Mouse (Mus musculus) heart, adult 2 months (tissue): Measurements from ENCODE around the gene Slc30a2. TPM values are rescaled to one million over a fixed set of nuclear protein-coding genes. Genes with fewer than 3 reads are reported as not detected.
A peak's percentile ranks its signal among the peaks of the same experiment; 100 is the strongest.

ENCODE experiments used
- DNase-seq, 2 experiments: peaks; one replicate each; pipeline ENCODE4 v3.0.0; 2021
- H3K27ac ChIP-seq: fragments of 200-600 bp; 2 replicates; pipeline ENCODE4 v1.8.1; 2022
- H3K27me3 ChIP-seq: fragments of 200-500 bp; 2 replicates; pipeline ENCODE4 v1.6.1; 2012; ENCODE audit warnings: mild to moderate bottlenecking, low read length, inconsistent platforms, mixed read lengths; ENCODE audit not compliant: control insufficient read depth, insufficient read depth
- H3K36me3 ChIP-seq: fragments of 200-500 bp; 2 replicates; pipeline ENCODE4 v1.6.1; 2012; ENCODE audit warnings: low read length, inconsistent platforms; ENCODE audit not compliant: control insufficient read depth, insufficient read depth
- H3K4me1 ChIP-seq: fragments of 200-500 bp; 2 replicates; pipeline ENCODE4 v1.6.1; 2011; ENCODE audit warnings: low read length; ENCODE audit not compliant: control insufficient read depth, insufficient read depth
- H3K4me3 ChIP-seq: fragments of 200-600 bp; 2 replicates; pipeline ENCODE4 v1.8.1; 2022
- H3K79me2 ChIP-seq: fragments of 200-500 bp; replicated peaks from 2 replicates; pipeline ENCODE4 v1.6.1; 2012; ENCODE audit warnings: mild to moderate bottlenecking, inconsistent platforms, low read length, moderate library complexity, mixed read lengths; ENCODE audit not compliant: control insufficient read depth, insufficient read depth
- H3K9ac ChIP-seq: fragments of 200-500 bp; 2 replicates; pipeline ENCODE4 v1.6.1; 2012; ENCODE audit warnings: low read depth, mild to moderate bottlenecking, control low read depth, inconsistent platforms, low read length, mixed read lengths
- CTCF ChIP-seq: fragments of 200-600 bp; IDR thresholded peaks from 2 replicates; pipeline ENCODE4 v1.8.1; 2022; ENCODE audit warnings: antibody characterized with exemption, mild to moderate bottlenecking, moderate library complexity
- EP300 ChIP-seq: fragments of 200-500 bp; IDR thresholded peaks from 2 replicates; pipeline ENCODE4 v1.6.1; 2011; ENCODE audit warnings: low read depth, low read length, control low read depth; ENCODE audit not compliant: insufficient read depth
- POLR2A ChIP-seq: fragments of 200-500 bp; IDR thresholded peaks from 2 replicates; pipeline ENCODE4 v1.6.1; 2011; ENCODE audit warnings: mild to moderate bottlenecking, low read depth, low read length, control low read depth; ENCODE audit not compliant: insufficient read depth
- whole genome bisulfite sequencing: fragments of 180-500 bp; shearing (Covaris S2); methylation state at CpG from one replicate; pipeline ENCODE4 v1.1.7; 2018; 5-methylcytosine and 5-hydroxymethylcytosine counted together
- intact Hi-C: fragments of 180-260 bp; cut with DNase I; formaldehyde crosslinking; loops from one replicate; pipeline ENCODE4 v1.15.1; 2025
- polyA plus RNA-seq: library from polyadenylated mRNA; depleted of rRNA; stranded (reverse); fragments of >200 nt; gene quantifications from 2 replicates; pipeline ENCODE4 v1.2.3, GENCODE M21; 2012; rRNA removed
- total RNA-seq, 2 experiments: library from RNA; stranded (reverse); gene quantifications; 2 replicates each; pipeline ENCODE4 v1.2.3; 2021

Slc30a2 gene
- total and polyA plus RNA-seq, 3 experiments: 0.12 to 0.65 (median 0.45) TPM

GRCm38 (mm10) chr4:134397732-134398131 lies 54.8 kb downstream of the Slc30a2 start:
- H3K27ac ChIP-seq: peak overlapping the region; percentile 77
- H3K79me2 ChIP-seq: no peaks in the 10 kb centered on the region
- no peak for DNase-seq
- no peaks in the 10 kb centered on the region for H3K36me3 ChIP-seq
- H3K27me3 ChIP-seq: no peaks in the 10 kb centered on the region
- WGBS: 85% methylated on average over 9 of the region's 9 CpGs
- TF ChIP-seq POLR2A (no peak), EP300 (no peak), CTCF (no peak)
- H3K4me1 ChIP-seq: peaks cover 5% of the 10 kb centered on the region
- no peak overlapping the region for H3K4me3 ChIP-seq
- H3K9ac ChIP-seq: no peak overlapping the region
- intact Hi-C loops: loop anchor here (2.0 kb wide), 1 partner anchor 71 kb away; the partner anchor contains the start of gene Stmn1

GRCm38 (mm10) chr4:134400206-134400605 lies 57.2 kb downstream of the Slc30a2 start:
- 52% methylated on average over 5 of the region's 5 CpGs for WGBS
- Histone ChIP-seq H3K79me2 (no peaks in the 10 kb centered on the region), H3K4me1 (peaks cover 7% of the 10 kb centered on the region), H3K36me3 (no peaks in the 10 kb centered on the region), H3K27me3 (no peaks in the 10 kb centered on the region), H3K4me3 (no peak overlapping the region), H3K9ac (no peak overlapping the region), H3K27ac (no peak overlapping the region)
- intact Hi-C loops: no loop called here
- no peak for DNase-seq
- TF ChIP-seq EP300 (no peak), POLR2A (no peak), CTCF (no peak)

DNA sequence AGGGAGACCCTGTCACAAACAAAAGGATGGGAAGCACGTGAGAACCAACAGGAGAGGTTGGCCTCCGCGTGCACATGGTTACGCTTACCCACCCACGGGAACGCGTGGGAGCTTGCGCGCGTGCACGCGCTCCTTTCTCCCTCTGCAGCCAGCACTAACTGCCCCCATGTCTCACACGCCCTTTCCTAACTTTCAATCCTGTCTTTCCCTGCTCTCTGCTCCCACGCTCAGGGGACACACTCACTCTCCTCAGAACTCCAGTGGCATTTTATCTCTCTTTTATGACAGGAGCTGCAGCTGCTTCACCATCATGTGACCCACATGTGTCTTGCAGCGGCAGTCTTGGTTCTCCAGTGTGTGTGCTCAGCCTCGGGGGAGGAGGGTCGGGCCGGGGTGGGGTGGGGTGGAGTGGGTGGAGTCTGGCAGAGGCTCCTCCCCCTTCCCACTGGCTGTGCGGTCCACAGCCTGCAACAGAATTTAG lies 58.2 kb downstream of the Slc30a2 start:
- TF ChIP-seq EP300 (peak; percentile 56; the same call in 1 of the 2 replicates), POLR2A (no peak; the same call in none of the 2 replicates), CTCF (no peak)
- intact Hi-C loops: no loop called here

GRCm38 (mm10) chr4:134401856-134402570 lies 59.0 kb downstream of the Slc30a2 start:
- no peak overlapping the region; the same call in 1 of the 2 replicates for H3K27ac ChIP-seq
- H3K36me3 ChIP-seq: no peaks in the 10 kb centered on the region
- H3K79me2 ChIP-seq: no peaks in the 10 kb centered on the region
- H3K4me3 ChIP-seq: no peak overlapping the region
- DNase-seq: no peak
- no peak overlapping the region for H3K9ac ChIP-seq
- 52% methylated on average over 16 of the region's 16 CpGs for WGBS
- TF ChIP-seq POLR2A (no peak), CTCF (no peak), EP300 (no peak)
- peaks cover 7% of the 10 kb centered on the region for H3K4me1 ChIP-seq
- intact Hi-C loops: no loop called here
- no peaks in the 10 kb centered on the region for H3K27me3 ChIP-seq

More for the DNA sequence above, 58.2 kb downstream of the Slc30a2 start:
- DNase-seq: peak; percentile 60 to 74
- H3K27me3 ChIP-seq: no peaks in the 10 kb centered on the region
- no peak overlapping the region for H3K9ac ChIP-seq
- 3% methylated on average over 19 of the region's 19 CpGs for WGBS
- peaks cover 7% of the 10 kb centered on the region for H3K4me1 ChIP-seq
- H3K79me2 ChIP-seq: no peaks in the 10 kb centered on the region
- no peak overlapping the region for H3K27ac ChIP-seq
- peak overlapping the region; percentile 12; the same call in 1 of the 2 replicates for H3K4me3 ChIP-seq
- H3K36me3 ChIP-seq: no peaks in the 10 kb centered on the region

DNA sequence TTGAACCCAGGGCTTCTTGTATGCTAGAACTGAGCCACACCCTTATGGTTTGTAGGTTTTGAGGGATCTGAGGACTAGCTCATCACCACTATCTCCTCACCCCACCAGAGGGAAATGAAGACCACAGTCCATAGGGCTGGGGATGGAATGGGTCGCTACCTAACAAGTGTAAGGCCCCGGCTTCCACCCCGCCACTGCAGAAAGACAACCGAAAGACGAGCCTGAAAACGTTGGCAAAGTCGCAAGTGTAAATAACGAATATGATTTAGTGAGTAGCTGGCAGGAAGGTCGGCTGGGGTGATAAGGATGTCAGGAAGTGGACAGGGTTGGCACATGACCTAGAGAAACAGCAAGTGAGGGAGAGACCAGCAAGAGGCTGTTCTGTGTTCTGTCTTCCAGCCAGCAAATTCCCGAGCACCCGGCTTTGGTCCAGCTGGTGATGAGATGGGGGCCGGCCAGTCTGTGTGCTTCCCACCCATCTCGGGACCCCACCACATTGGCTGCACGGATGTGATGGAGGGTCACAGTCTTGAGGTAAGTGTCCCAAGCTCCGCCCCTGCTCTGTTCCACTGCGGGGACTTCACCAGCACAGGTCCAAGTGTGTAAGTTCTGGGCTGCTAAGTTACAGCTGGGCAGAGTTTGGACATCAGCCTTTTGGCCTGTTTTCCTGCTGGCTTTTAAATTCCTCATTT lies 59.7 kb downstream of the Slc30a2 start:
- Histone ChIP-seq H3K9ac (no peak overlapping the region), H3K4me1 (peaks cover 7% of the 10 kb centered on the region), H3K27me3 (no peaks in the 10 kb centered on the region), H3K27ac (peak overlapping the region; percentile 17; the same call in 1 of the 2 replicates), H3K36me3 (no peaks in the 10 kb centered on the region), H3K79me2 (no peaks in the 10 kb centered on the region), H3K4me3 (no peak overlapping the region)
- no peak for TF ChIP-seq CTCF
- no peak for TF ChIP-seq POLR2A
- no peak for TF ChIP-seq EP300
- 16% methylated on average over 16 of the region's 16 CpGs for WGBS
- peak; percentile 66 to 77 for DNase-seq
- intact Hi-C loops: no loop called here

DNA sequence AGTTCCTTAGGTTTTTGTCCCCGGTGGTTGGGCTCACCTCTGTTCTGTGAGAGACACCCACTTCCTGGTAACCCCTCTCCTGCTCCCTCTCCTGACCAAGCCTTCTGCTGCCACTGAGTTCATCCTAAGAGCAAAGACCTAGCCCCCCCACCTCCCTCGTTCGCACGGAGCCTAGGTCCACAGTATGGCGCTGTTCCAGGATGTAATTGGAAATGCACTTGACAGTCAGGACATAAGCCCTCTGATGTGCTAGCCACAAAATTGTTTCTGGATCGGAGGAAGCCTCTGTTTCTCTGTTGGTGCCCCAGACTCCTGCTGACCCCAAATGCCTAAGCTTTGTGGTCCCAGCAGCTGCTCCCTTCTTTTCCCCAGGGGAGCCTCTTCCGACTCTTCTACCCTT lies 60.7 kb downstream of the Slc30a2 start:
- no peak for DNase-seq
- H3K4me3 ChIP-seq: no peak overlapping the region
- H3K27ac ChIP-seq: no peak overlapping the region
- peaks cover 7% of the 10 kb centered on the region for H3K4me1 ChIP-seq
- 43% methylated on average over 7 of the region's 7 CpGs for WGBS
- intact Hi-C loops: no loop called here
- TF ChIP-seq CTCF: no peak
- TF ChIP-seq POLR2A: no peak
- no peak for TF ChIP-seq EP300
- H3K36me3 ChIP-seq: no peaks in the 10 kb centered on the region
- no peaks in the 10 kb centered on the region for H3K79me2 ChIP-seq
- H3K27me3 ChIP-seq: no peaks in the 10 kb centered on the region
- no peak overlapping the region for H3K9ac ChIP-seq

Other genes with a start within 250 kb of the Slc30a2 start
- 1 to 10 TPM; 4.1 to 5.8 TPM for gene Cd52, start 248.1 kb upstream of the Slc30a2 start, total RNA-seq
- 9.0 and 19.2 TPM in 2 replicates for gene Cd52, start 248.1 kb upstream of the Slc30a2 start, polyA plus RNA-seq
- 1 to 10 TPM; 1.6 to 2.1 TPM for gene Ubxn11, start 240.6 kb upstream of the Slc30a2 start, total RNA-seq
- 3.3 and 6.9 TPM in 2 replicates for gene Ubxn11, start 240.6 kb upstream of the Slc30a2 start, polyA plus RNA-seq
- gene Sh3bgrl3, start 214.4 kb upstream of the Slc30a2 start, total RNA-seq: 10 to 100 TPM; 34.3 to 45.7 TPM
- gene Sh3bgrl3, start 214.4 kb upstream of the Slc30a2 start, polyA plus RNA-seq: 98.9 and 139 TPM in 2 replicates
- gene Cep85, start 156.1 kb upstream of the Slc30a2 start, total RNA-seq: 10 to 100 TPM; 54.4 to 63.2 TPM
- 52.2 and 73.7 TPM in 2 replicates for gene Cep85, start 156.1 kb upstream of the Slc30a2 start, polyA plus RNA-seq
- gene Gm7534, start 140.2 kb upstream of the Slc30a2 start, total RNA-seq: not detected
- gene Gm7534, start 140.2 kb upstream of the Slc30a2 start, polyA plus RNA-seq: not detected in 2 replicates
- not detected for gene Catsper4, start 115.8 kb upstream of the Slc30a2 start, total RNA-seq
- not detected in 2 replicates for gene Catsper4, start 115.8 kb upstream of the Slc30a2 start, polyA plus RNA-seq
- gene Cnksr1, start 104.8 kb upstream of the Slc30a2 start, total RNA-seq: 1 to 10 TPM; 4.1 to 6.7 TPM
- 3.3 and 4.4 TPM in 2 replicates for gene Cnksr1, start 104.8 kb upstream of the Slc30a2 start, polyA plus RNA-seq
- not detected for gene E130218I03Rik, start 99.5 kb upstream of the Slc30a2 start, total RNA-seq
- gene E130218I03Rik, start 99.5 kb upstream of the Slc30a2 start, polyA plus RNA-seq: not detected in 2 replicates
- 1 to 10 TPM; 3.3 to 4.3 TPM for gene Zfp593, start 97.6 kb upstream of the Slc30a2 start, total RNA-seq
- 2.8 and 2.9 TPM in 2 replicates for gene Zfp593, start 97.6 kb upstream of the Slc30a2 start, polyA plus RNA-seq
- gene Gm30191, start 96.2 kb upstream of the Slc30a2 start, total RNA-seq: not detected
- not detected in 2 replicates for gene Gm30191, start 96.2 kb upstream of the Slc30a2 start, polyA plus RNA-seq
- gene Grrp1, start 89.1 kb upstream of the Slc30a2 start, total RNA-seq: 1 to 10 TPM; 5.2 to 5.7 TPM
- gene Grrp1, start 89.1 kb upstream of the Slc30a2 start, polyA plus RNA-seq: 10.0 and 11.0 TPM in 2 replicates
- gene Pdik1l, start 55.3 kb upstream of the Slc30a2 start, total RNA-seq: 1 to 10 TPM; 5.3 to 7.6 TPM
- 1.00 and 4.0 TPM in 2 replicates for gene Pdik1l, start 55.3 kb upstream of the Slc30a2 start, polyA plus RNA-seq
- 100 to 1,000 TPM; 209 to 210 TPM for gene Trim63, start 28.1 kb upstream of the Slc30a2 start, total RNA-seq
- 142 and 215 TPM in 2 replicates for gene Trim63, start 28.1 kb upstream of the Slc30a2 start, polyA plus RNA-seq
- 10 to 100 TPM; 18.0 to 19.6 TPM for gene Extl1, start 40.7 kb downstream of the Slc30a2 start, total RNA-seq
- gene Extl1, start 40.7 kb downstream of the Slc30a2 start, polyA plus RNA-seq: 23.7 and 24.4 TPM in 2 replicates
- 10 to 100 TPM in 1 of 2 experiments, 1 to 10 TPM in 1; 6.4 to 11.0 TPM for gene Pafah2, start 53.1 kb downstream of the Slc30a2 start, total RNA-seq
- 11.7 and 17.8 TPM in 2 replicates for gene Pafah2, start 53.1 kb downstream of the Slc30a2 start, polyA plus RNA-seq
- 10 to 100 TPM; 20.1 to 23.0 TPM for gene Stmn1, start 125.1 kb downstream of the Slc30a2 start, total RNA-seq
- gene Stmn1, start 125.1 kb downstream of the Slc30a2 start, polyA plus RNA-seq: 7.2 and 10.9 TPM in 2 replicates
- gene Paqr7, start 153.5 kb downstream of the Slc30a2 start, total RNA-seq: 10 to 100 TPM; 13.4 to 16.7 TPM
- 22.6 and 37.2 TPM in 2 replicates for gene Paqr7, start 153.5 kb downstream of the Slc30a2 start, polyA plus RNA-seq
- gene Aunip, start 167.8 kb downstream of the Slc30a2 start, total RNA-seq: under 1 TPM; 0.18 TPM
- not detected in 2 replicates for gene Aunip, start 167.8 kb downstream of the Slc30a2 start, polyA plus RNA-seq
- gene Mtfr1l, start 192.2 kb downstream of the Slc30a2 start, total RNA-seq: 100 to 1,000 TPM; 170 to 191 TPM
- 196 and 278 TPM in 2 replicates for gene Mtfr1l, start 192.2 kb downstream of the Slc30a2 start, polyA plus RNA-seq
- gene Selenon, start 209.0 kb downstream of the Slc30a2 start, total RNA-seq: 10 to 100 TPM; 18.6 to 19.9 TPM
- 22.5 and 23.6 TPM in 2 replicates for gene Selenon, start 209.0 kb downstream of the Slc30a2 start, polyA plus RNA-seq